Comparison of ENCODE assay signal across 9 mouse cellular contexts in the genomic region with DNA sequence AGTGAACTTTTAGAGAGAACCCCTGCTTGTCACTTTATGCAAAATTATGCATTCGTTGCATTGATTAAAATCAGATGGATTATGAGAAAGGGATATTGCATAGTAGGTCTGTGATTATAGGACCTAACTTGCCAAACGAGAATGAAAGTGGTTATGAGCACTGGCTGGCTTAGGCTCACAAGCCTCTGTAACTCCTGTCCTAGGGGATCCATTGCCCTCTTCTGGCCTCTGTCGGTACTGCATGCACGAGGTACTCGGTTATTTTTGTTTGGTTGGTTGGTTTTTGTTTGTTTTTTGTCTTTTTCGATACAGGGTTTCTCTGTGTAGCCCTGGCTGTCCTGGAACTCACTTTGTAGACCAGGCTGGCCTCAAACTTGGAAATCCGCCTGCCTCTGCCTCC. TPM values are rescaled to one million over a fixed set of nuclear protein-coding genes. Genes with fewer than 3 reads are reported as not detected.
A peak's percentile ranks its signal among the peaks of the same experiment; 100 is the strongest.
DNase-seq lines count a peak whose midpoint lies in the region; ATAC-seq and TF ChIP-seq lines count a peak whose summit lies in the region.
"Had no signal": no experiment of that assay in that cellular context is flagged by ENCODE, and none has a peak within 500 bp of the region (broad histone marks: within the 10 kb centered on the region; RNA-seq: fewer than 3 reads in every experiment).

No protein-coding gene starts in this region.

- H3K36me3 ChIP-seq in hindbrain, embryonic 14.5 days (replicated peaks; ENCODE audit: control insufficient read depth, insufficient read depth): no peaks in the 10 kb centered on the region
- H3K36me3 ChIP-seq in hindbrain, embryonic 16.5 days (ENCODE audit: control insufficient read depth, insufficient read depth, low read length): no peaks in the 10 kb centered on the region
- H3K36me3 ChIP-seq in forebrain, embryonic 10.5 days (replicated peaks): no peaks in the 10 kb centered on the region
- H3K36me3 ChIP-seq: neural tube, embryonic 13.5 days had no signal

- TF ChIP-seq CTCF in bone marrow macrophage, adult 2 months (IDR thresholded peaks at IDR 0.05; ENCODE audit: low read depth, low read length): peak; percentile 43; the same call in 1 of the 2 replicates
- peak; percentile 89 for TF ChIP-seq CTCF in left cerebral cortex, adult 2 months (IDR thresholded peaks at IDR 0.05)

- no peak overlapping the region for H3K4me2 ChIP-seq in hindbrain, embryonic 14.5 days (replicated peaks)
- no peak overlapping the region for H3K4me2 ChIP-seq in hindbrain, embryonic 16.5 days (ENCODE audit: low read length)
- H3K4me2 ChIP-seq: neural tube, embryonic 13.5 days had no signal

- H3K4me1 ChIP-seq in hindbrain, embryonic 14.5 days (replicated peaks; ENCODE audit: control insufficient read depth, insufficient read depth, low read length): no peaks in the 10 kb centered on the region; the same call in 1 of the 2 replicates
- peaks cover under 1% of the 10 kb centered on the region; the same call in 1 of the 2 replicates for H3K4me1 ChIP-seq in hindbrain, embryonic 16.5 days (ENCODE audit: control insufficient read depth, insufficient read depth, low read depth, low read length)
- no peaks in the 10 kb centered on the region; the same call in 1 of the 2 replicates for H3K4me1 ChIP-seq in bone marrow macrophage, adult 2 months (ENCODE audit: control insufficient read depth, insufficient read depth, low read length)
- H3K4me1 ChIP-seq in forebrain, embryonic 10.5 days: peaks cover 8% of the 10 kb centered on the region

- H3K27ac ChIP-seq in hindbrain, embryonic 14.5 days: no peak overlapping the region
- H3K27ac ChIP-seq in hindbrain, embryonic 16.5 days (ENCODE audit: low read depth, low read length): no peak overlapping the region
- no peak overlapping the region for H3K27ac ChIP-seq in bone marrow macrophage, adult 2 months (ENCODE audit: insufficient read depth, low read depth, low read length)
- H3K27ac ChIP-seq in forebrain, embryonic 10.5 days: no peak overlapping the region
- H3K27ac ChIP-seq in left cerebral cortex, adult 2 months: no peak overlapping the region
- H3K27ac ChIP-seq: neural tube, embryonic 13.5 days had no signal

- no peak for ATAC-seq in hindbrain, embryonic 14.5 days (ENCODE audit: low FRiP score)
- no peak for ATAC-seq in hindbrain, embryonic 16.5 days
- peak; percentile 96 for ATAC-seq in megakaryocyte progenitor cell, adult 5-6 weeks (replicated peaks; ENCODE audit: poor library complexity)

- TF ChIP-seq POLR2A in bone marrow macrophage, adult 2 months (IDR thresholded peaks at IDR 0.05; ENCODE audit: borderline replicate concordance, low read depth, low read length): no peak

- no peaks in the 10 kb centered on the region for H3K27me3 ChIP-seq in hindbrain, embryonic 14.5 days (ENCODE audit: control insufficient read depth, insufficient read depth, low read length)
- H3K27me3 ChIP-seq in hindbrain, embryonic 16.5 days (replicated peaks; ENCODE audit: control insufficient read depth, insufficient read depth, low read length): no peaks in the 10 kb centered on the region; the same call in 1 of the 2 replicates
- H3K27me3 ChIP-seq in forebrain, embryonic 10.5 days (ENCODE audit: poor library complexity, severe bottlenecking): peaks cover 29% of the 10 kb centered on the region
- H3K27me3 ChIP-seq: neural tube, embryonic 13.5 days had no signal

- peak; percentile 82 for DNase-seq in hindbrain, embryonic 14.5 days (ENCODE audit: low spot score)
- peak; percentile 68 for DNase-seq in forebrain, embryonic 10.5 days (ENCODE audit: extremely low spot score, low spot score)
- peak; percentile 77 to 88 for DNase-seq in heart, postnatal 14 days
- DNase-seq in left cerebral cortex, adult 2 months (ENCODE audit: extremely low spot score in 1 of 2, low spot score in 2 of 2): peak; percentile 67 to 85
- peak; percentile 58 to 77 for DNase-seq in spleen, postnatal 14 days (ENCODE audit: low spot score in 2 of 2)

- no peak overlapping the region for H3K4me3 ChIP-seq in hindbrain, embryonic 14.5 days (replicated peaks; ENCODE audit: low read length)
- no peak overlapping the region for H3K4me3 ChIP-seq in hindbrain, embryonic 16.5 days (ENCODE audit: low read length)
- peak overlapping the region; percentile 16; the same call in 1 of the 2 replicates for H3K4me3 ChIP-seq in bone marrow macrophage, adult 2 months (ENCODE audit: insufficient read depth, low read length)
- H3K4me3 ChIP-seq in forebrain, embryonic 10.5 days: no peak overlapping the region
- no peak overlapping the region for H3K4me3 ChIP-seq in left cerebral cortex, adult 2 months
- H3K4me3 ChIP-seq: neural tube, embryonic 13.5 days had no signal

- 16% methylated on average over 7 of the region's 7 CpGs for WGBS in hindbrain, embryonic 14.5 days
- 11% methylated on average over 7 of the region's 7 CpGs for WGBS in hindbrain, embryonic 16.5 days
- 18% methylated on average over 7 of the region's 7 CpGs for WGBS in forebrain, embryonic 10.5 days

- no peak overlapping the region for H3K9ac ChIP-seq in hindbrain, embryonic 14.5 days
- H3K9ac ChIP-seq in hindbrain, embryonic 16.5 days (ENCODE audit: low read depth, low read length): no peak overlapping the region
- H3K9ac ChIP-seq: neural tube, embryonic 13.5 days had no signal

- no peaks in the 10 kb centered on the region for H3K9me3 ChIP-seq in hindbrain, embryonic 14.5 days (ENCODE audit: control insufficient read depth, low read length)
- H3K9me3 ChIP-seq in hindbrain, embryonic 16.5 days (ENCODE audit: control insufficient read depth, low read length): no peaks in the 10 kb centered on the region
- no peaks in the 10 kb centered on the region for H3K9me3 ChIP-seq in forebrain, embryonic 10.5 days
- H3K9me3 ChIP-seq: neural tube, embryonic 13.5 days had no signal

- intact Hi-C loops in heart, postnatal 14 days (cut with DNase I): no loop called here
- intact Hi-C loops in left cerebral cortex, adult 2 months (cut with DNase I): no loop called here

RNA-seq across cellular contexts. Expression of a gene that starts 18.8 kb away (rescaled TPM):
- polyA plus RNA-seq in hindbrain, embryonic 14.5 days (2014; fragmentation: Nextera tagmentation; extraction: Ambion mirVana): 17.5 and 18.2 TPM in 2 replicates
- polyA plus RNA-seq in hindbrain, embryonic 16.5 days (2015; fragmentation: Nextera tagmentation; extraction: Ambion mirVana): 20.6 and 22.0 TPM in 2 replicates
- 16.7 and 23.1 TPM in 2 replicates for polyA plus RNA-seq in bone marrow macrophage, adult 2 months (2012; ENCODE audit: insufficient read depth, insufficient read length, missing spikeins)
- polyA plus RNA-seq in forebrain, embryonic 10.5 days (2016; fragmentation: Nextera tagmentation; extraction: Ambion mirVana): 154 and 158 TPM in 2 replicates
- total RNA-seq in heart, postnatal 14 days (2021): 1 to 10 TPM; 3.2 to 6.4 TPM
- total RNA-seq in left cerebral cortex, adult 2 months (2021): 1 to 10 TPM; 1.0 to 2.9 TPM
- 65.9 and 67.1 TPM in 2 replicates for total RNA-seq in megakaryocyte progenitor cell, adult 5-6 weeks (2015)
- 28.1 and 47.1 TPM in 2 replicates for total RNA-seq in megakaryocyte progenitor cell, adult 5-6 weeks (2017)

RNA-seq across cellular contexts. Expression of a gene that starts 39.5 kb away (rescaled TPM):
- 12.4 and 15.4 TPM in 2 replicates for polyA plus RNA-seq in hindbrain, embryonic 14.5 days (2014; fragmentation: Nextera tagmentation; extraction: Ambion mirVana)
- 18.3 and 20.5 TPM in 2 replicates for polyA plus RNA-seq in hindbrain, embryonic 16.5 days (2015; fragmentation: Nextera tagmentation; extraction: Ambion mirVana)
- polyA plus RNA-seq in bone marrow macrophage, adult 2 months (2012; ENCODE audit: insufficient read depth, insufficient read length, missing spikeins): 1.1 and 1.6 TPM in 2 replicates
- polyA plus RNA-seq in forebrain, embryonic 10.5 days (2016; fragmentation: Nextera tagmentation; extraction: Ambion mirVana): 2.3 and 2.8 TPM in 2 replicates
- total RNA-seq in heart, postnatal 14 days (2021): 1 to 10 TPM; 3.7 to 4.0 TPM
- total RNA-seq in left cerebral cortex, adult 2 months (2021): 10 to 100 TPM; 11.3 to 11.5 TPM
- 0.78 and 1.1 TPM in 2 replicates for total RNA-seq in megakaryocyte progenitor cell, adult 5-6 weeks (2015)
- total RNA-seq in megakaryocyte progenitor cell, adult 5-6 weeks (2017): not detected in 2 replicates

RNA-seq across cellular contexts. Expression of a gene that starts 60.0 kb away (rescaled TPM):
- polyA plus RNA-seq in hindbrain, embryonic 14.5 days (2014; fragmentation: Nextera tagmentation; extraction: Ambion mirVana): 4.4 and 10.0 TPM in 2 replicates
- polyA plus RNA-seq in hindbrain, embryonic 16.5 days (2015; fragmentation: Nextera tagmentation; extraction: Ambion mirVana): 6.5 and 7.9 TPM in 2 replicates
- not detected in 2 replicates for polyA plus RNA-seq in bone marrow macrophage, adult 2 months (2012; ENCODE audit: insufficient read depth, insufficient read length, missing spikeins)
- 3.2 and 4.0 TPM in 2 replicates for polyA plus RNA-seq in forebrain, embryonic 10.5 days (2016; fragmentation: Nextera tagmentation; extraction: Ambion mirVana)
- not detected for total RNA-seq in heart, postnatal 14 days (2021)
- total RNA-seq in left cerebral cortex, adult 2 months (2021): 1 to 10 TPM in 1 of 2 experiments, not detected in 1; 1.5 TPM
- not detected in 2 replicates for total RNA-seq in megakaryocyte progenitor cell, adult 5-6 weeks (2015)
- not detected in 2 replicates for total RNA-seq in megakaryocyte progenitor cell, adult 5-6 weeks (2017)
